Mouse (Mus musculus) embryonic fibroblast, embryonic 13.5 days (primary cell): ENCODE data around the gene Gm4969.

Experiments used
- CTCF ChIP-seq: IDR thresholded peaks from 2 replicates; pipeline ENCODE4 v1.5.1; 2011; ENCODE audit warnings: mild to moderate bottlenecking, control low read depth, low read length, moderate library complexity, borderline replicate concordance; ENCODE audit not compliant: insufficient read depth
- POLR2A ChIP-seq: IDR thresholded peaks from 2 replicates; pipeline ENCODE4 v1.6.1; 2011; ENCODE audit warnings: low read depth, mild to moderate bottlenecking, control low read depth, low read length, moderate library complexity

DNA sequence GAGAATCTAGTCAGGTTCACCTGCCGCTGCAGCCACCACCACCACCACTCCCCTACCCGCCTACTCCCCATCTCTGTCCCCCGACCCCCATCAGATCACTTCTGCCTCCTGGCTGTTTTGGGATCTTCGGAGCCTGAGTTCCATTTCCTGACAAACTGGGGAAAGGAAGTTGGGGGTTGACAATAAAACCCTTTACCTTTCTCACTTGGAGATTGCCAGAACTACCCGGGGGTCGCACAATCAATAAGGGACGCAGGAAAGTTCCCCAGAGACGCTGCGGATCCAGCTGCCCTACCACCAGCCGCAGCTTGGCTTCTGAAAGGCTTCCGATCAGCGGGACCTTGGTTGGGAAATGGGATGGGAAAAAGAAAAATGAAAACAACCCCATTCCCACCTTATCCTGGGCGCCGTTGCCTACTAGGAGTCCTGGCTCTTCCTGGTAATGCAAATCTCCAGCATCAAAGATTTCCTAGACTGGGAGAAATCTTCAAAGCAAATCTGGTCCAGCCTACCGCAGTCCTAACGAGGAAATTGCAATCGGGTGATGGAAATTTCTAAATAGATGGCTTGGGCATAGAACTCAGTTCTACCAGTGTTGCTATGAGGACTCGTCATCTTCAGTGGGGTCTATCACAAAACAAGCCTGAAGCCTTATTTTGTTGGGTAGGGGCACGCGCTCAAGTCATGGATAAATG is 30.2 kb upstream of the Gm4969 start:
- TF ChIP-seq CTCF, result no peak
- no peak for TF ChIP-seq POLR2A
